Mouse (Mus musculus) brain, embryonic 18.5 days (tissue): Measurements from ENCODE around the gene Tcf12.
A peak's percentile ranks its signal among the peaks of the same experiment; 100 is the strongest.

Experiments used
- DNase-seq: peaks from one replicate; pipeline ENCODE4 v3.0.0-alpha.2; 2012; ENCODE audit warnings: low read depth, low spot score

Gene Tcf12

DNA sequence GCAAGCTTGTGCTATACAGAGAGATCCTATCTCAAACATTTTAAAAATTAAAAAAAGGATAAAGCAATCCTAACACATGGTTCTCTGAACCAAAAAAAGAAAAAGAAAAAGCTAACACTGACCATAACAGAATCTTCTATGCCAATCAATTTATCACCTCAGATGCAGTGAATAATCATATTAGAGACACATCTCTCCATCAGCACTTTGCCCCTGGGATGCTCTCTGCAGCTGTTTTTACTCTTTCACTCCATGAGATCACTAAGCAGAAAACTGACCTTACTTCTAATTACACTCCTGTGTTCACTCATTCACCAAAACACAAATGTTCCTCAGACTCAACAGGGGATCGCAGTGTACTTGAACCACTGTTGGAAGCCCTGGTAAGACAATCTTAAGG, 128.8 kb downstream of the Tcf12 start:
- no peak for DNase-seq

DNA sequence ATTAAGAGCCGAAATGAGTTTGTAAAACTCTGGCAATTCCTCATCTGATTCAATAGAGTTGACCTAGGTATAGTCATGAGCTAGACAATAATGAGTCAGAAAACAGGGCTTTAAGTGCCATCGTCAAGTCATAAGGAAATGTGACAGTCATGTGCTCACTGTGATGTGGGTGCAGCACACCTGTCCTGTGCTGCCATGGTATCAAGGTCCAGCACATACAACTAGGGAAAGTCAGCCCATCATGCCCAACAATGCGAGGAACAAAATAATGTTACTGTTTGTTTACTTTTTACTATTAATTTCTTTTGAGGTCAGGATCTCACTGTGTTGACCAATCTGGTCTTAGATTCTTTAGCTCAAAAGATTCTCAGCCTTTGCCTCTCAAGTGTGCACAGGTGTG, 130.6 kb downstream of the Tcf12 start:
- no peak for DNase-seq

GRCm38 (mm10) chr9:71980579-71980978, 131.1 kb downstream of the Tcf12 start:
- no peak for DNase-seq

- no peak for DNase-seq
Observed at GRCm38 (mm10) chr9:71978886-71979285, 132.8 kb downstream of the Tcf12 start.

- peak; percentile 49 for DNase-seq
Observed at GRCm38 (mm10) chr9:71976034-71976433, 135.6 kb downstream of the Tcf12 start.

- peak; percentile 4 for DNase-seq
Observed at GRCm38 (mm10) chr9:71975141-71975540, 136.5 kb downstream of the Tcf12 start.

GRCm38 (mm10) chr9:71974541-71974959, 137.1 kb downstream of the Tcf12 start:
- peak; percentile 56 for DNase-seq

- DNase-seq, result no peak
Observed at GRCm38 (mm10) chr9:71964039-71964438, 147.6 kb downstream of the Tcf12 start.

DNA sequence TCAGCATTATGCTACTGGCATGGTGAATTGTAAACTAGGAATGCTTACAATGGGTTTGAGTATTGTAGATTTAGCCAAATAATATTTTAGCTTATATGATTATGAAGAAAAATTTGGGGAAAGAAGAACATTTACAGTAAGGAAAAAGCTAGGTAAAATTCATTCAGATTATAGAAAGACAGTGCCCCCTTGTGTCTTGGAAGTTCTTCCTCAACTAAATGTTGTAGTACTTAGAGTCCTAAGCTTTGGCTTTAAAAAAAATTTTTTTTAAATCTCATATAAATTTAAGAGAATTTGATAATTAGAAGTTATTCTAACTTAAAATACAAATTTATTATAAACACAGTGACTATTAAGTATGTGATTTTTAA, 151.7 kb downstream of the Tcf12 start:
- DNase-seq, result peak; percentile 8

DNA sequence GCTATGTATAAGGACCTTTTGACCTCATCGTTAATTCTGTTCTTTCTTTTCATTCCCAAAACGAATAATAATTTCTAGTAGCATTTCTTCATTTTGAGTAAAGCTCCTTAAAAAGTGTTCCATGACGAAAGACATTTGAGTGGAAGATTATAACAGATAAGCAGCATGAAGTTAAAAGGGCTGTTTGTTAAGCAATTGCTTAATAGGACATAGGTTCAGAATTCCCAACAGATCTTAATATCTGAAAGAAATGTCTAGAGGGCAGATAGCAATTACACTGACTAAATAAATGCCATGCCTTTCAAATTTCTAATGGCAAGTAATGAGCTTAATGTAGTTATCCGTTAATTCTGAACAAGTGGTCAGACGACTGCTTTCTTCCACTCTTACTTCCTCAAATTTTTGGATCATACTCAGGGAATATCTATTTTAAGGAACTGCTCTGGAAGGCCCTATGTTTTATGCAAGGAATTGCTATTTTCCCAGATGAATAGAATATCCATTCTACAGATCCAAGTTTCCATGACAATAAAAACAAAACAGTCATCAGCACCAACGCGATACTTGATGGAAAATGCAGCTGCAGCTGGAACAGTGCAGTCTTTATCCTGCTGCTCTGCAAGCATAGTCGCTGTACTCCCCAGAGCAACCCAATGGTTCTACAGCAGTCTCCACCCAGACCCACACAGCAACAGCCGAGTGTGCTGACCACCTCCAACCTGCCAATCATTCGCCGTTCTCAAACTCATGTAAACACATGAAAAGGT, 152.2 kb downstream of the Tcf12 start:
- peak; percentile 22 for DNase-seq

DNA sequence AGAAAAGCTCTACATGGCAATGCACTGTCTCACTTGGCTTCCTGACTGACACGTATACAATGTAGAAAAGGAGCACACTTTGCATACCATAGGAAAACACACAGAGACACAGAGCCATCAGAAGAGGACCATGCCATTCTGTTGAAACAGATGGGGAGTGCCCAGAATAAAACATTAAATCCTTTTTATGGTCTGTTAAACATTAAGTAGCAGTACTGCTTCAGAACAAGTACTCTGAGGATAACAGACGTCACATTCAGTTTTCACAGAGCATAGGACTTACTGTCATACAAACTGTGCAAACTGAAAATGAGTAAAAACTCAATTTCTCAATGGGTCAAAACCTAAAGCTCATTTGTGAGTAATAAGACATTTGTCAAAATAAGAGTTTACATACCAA, 158.5 kb downstream of the Tcf12 start:
- no peak for DNase-seq

DNA sequence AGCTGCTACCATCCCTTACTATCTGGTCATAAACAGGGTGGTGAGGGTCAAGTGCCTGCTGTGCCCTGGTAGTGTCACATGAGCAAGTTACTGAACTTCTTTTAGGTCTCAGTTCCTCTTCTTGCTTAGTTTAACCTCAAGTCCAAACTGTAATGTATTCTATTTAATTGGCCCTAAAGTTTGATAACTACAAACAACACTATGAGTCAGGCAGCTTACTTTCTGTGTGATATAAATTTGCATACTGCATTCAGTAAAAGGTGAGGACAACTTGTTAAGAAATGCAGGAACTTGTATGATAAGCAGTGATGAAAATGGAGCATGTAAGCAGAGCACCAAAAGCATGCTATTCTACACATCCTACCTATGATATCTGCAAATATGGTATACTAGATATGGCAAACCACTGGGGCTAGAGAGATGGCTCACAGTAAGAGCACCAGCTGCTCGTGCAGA, 159.0 kb downstream of the Tcf12 start:
- no peak for DNase-seq

GRCm38 (mm10) chr9:71951926-71952325, 159.7 kb downstream of the Tcf12 start:
- DNase-seq, result no peak

GRCm38 (mm10) chr9:71951341-71951740, 160.3 kb downstream of the Tcf12 start:
- DNase-seq, result no peak

GRCm38 (mm10) chr9:71944801-71945200, 166.9 kb downstream of the Tcf12 start:
- no peak for DNase-seq

DNA sequence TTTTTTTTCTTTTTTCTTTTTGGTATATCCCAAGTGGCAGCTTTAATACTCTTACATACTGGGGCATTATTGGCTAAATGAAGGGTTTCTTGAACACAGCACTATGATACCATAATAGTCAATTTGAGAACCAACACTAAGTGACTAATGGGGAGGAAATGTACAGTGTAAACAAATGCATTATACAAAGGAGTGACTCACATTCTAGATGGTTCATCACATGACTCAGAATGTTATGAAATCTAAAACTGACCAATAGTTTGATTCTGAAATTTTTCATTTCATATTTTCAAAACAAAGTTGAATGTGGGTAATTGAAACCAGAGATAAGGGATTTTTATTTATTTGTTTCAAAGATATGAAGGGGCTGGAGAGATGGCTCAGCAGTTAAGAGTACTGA, 169.2 kb downstream of the Tcf12 start:
- DNase-seq, result no peak

- no peak for DNase-seq
Observed at GRCm38 (mm10) chr9:71940016-71940415, 171.7 kb downstream of the Tcf12 start.

DNA sequence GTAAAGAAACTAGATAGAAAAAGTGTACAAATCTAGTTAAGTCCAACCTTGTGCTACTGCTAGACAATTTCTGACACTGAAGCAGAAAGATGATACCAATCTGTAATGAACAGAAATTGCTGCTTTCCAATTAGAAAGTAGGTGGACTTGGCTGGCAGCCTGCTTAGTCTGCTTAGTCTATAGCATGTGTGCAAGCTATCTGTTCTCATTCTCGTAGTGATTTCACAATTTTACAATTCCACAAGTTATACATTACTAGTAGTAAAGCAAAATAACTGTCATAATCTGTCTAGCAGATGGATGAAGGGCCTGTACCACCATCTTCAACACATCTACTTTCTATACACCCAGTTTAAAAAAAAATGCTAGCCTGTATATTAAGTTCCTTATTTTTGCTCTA, 175.5 kb downstream of the Tcf12 start:
- no peak for DNase-seq

DNA sequence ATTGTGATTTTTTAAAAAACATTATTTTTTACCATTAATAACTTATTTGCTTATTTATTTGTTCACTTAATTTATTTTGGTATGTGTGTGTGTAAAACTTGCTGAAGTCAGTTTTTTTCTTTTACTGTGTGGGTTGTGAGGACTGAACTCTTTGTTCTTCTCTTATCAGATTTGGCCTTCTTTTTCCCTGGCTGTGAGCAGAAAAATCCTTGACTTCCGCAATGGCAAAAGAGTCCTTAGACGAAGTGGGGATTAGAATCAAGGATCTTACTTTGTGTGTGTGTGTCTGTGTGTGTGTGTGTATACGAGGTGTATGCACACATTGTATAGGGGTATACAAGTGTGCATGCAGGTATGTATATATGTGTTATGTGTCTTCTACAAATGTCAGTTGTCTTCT, 176.8 kb downstream of the Tcf12 start:
- no peak for DNase-seq

GRCm38 (mm10) chr9:71931965-71932364, 179.7 kb downstream of the Tcf12 start:
- no peak for DNase-seq

- DNase-seq, result no peak
Observed at GRCm38 (mm10) chr9:71931358-71931715, 180.3 kb downstream of the Tcf12 start.

DNA sequence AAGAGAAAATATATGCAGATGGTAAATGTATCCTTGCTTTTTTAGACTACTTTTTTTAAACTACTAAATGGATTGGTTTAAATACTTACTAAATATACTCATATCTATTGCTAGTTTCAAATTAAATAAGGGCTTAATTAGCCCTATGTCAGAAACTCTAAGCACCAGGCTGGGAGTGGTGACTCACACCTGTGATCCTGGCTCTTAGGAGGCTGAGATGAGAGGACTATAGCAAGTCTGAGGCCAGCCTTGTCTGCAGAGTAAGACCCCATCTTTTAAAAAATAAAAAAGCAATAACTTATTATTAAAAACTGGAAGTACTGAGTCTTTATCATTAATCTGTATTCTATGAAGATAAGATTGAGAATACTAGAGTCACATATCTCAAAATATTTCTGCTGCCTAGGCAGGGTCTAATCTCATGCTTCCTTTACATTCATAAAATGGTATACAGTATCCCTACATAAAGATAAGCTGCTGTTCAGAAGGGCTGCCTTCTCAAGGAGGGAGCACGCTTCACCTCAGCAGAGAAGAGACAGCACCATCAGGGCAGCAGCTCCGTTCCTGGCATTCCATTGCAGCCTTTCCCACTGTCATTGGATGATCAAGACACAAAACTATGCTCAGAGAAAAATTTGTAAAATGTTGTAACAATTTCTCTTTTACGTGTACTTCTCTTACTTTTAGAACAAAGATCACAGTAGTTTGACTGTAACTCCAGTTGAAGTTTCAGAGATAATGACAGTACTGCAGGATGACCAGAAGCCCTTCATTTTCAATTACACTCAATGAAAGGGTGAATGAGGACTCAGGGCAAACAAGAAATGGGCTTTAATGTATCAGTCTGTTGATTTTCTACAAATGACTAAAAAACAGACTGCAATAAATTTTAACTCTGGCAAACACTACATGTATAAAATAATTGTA, 181.0 kb downstream of the Tcf12 start:
- DNase-seq, result no peak

GRCm38 (mm10) chr9:71916662-71916953, 195.1 kb downstream of the Tcf12 start:
- no peak for DNase-seq
